Mouse (Mus musculus): ENCODE results near the gene Xrcc4.
"Not testable (repeated sequence)": the region's sequence is repeated elsewhere in the genome, so short reads cannot be mapped to it uniquely, and the experiment has no call there.

DNA sequence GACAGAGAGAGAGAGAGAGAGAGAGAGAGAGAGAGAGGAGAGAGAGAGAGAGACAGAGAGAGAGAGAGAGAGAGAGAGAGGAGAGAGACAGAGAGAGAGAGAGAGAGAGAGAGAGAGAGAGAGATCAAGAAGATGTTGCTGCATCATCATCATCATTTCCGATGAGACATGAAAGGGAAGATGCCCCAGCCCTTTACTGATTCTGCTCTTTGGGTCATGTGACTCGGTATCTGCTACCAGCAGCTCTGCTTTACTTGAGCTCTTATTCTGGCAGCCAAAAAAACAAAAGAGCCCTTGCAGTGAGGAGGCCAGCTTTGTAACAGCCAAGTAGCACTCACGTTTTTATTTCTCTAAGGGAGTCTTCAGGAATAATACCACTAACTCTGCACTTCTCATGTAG is 338.8 kb downstream of the Xrcc4 start:
- not testable (repeated sequence) for TF ChIP-seq GATA1, TAL1 (IDR thresholded peaks at IDR 0.05; ENCODE audit: low read length)
